Mouse (Mus musculus) intestine, embryonic 16.5 days (tissue): Measurements from ENCODE around the gene Grk3. TPM values are rescaled to one million over a fixed set of nuclear protein-coding genes. Genes with fewer than 3 reads are reported as not detected.
A peak's percentile ranks its signal among the peaks of the same experiment; 100 is the strongest.

Experiments
- ATAC-seq: fragments of 200-750 bp; cut with Nextera tagmentation; 2 replicates; pipeline ENCODE4 v1.8.0; 2017; ENCODE audit warnings: moderate TSS enrichment, moderate library complexity
- H3K27ac ChIP-seq: fragments of 300-500 bp; sonication (generic); 2 replicates; pipeline ENCODE4 v1.5.1; 2014; ENCODE audit warnings: mild to moderate bottlenecking, low read length
- H3K27me3 ChIP-seq: fragments of 300-500 bp; sonication (generic); replicated peaks from 2 replicates; pipeline ENCODE4 v1.6.1; 2014; ENCODE audit warnings: low read length, control low read depth, mixed read lengths; ENCODE audit not compliant: control insufficient read depth, insufficient read depth
- H3K36me3 ChIP-seq: fragments of 300-500 bp; sonication (generic); 2 replicates; pipeline ENCODE4 v1.6.1; 2014; ENCODE audit warnings: low read length, control low read depth; ENCODE audit not compliant: control insufficient read depth, insufficient read depth
- H3K4me1 ChIP-seq: fragments of 300-500 bp; sonication (generic); 2 replicates; pipeline ENCODE4 v1.6.1; 2014; ENCODE audit warnings: low read length, control low read depth, mixed read lengths; ENCODE audit not compliant: control insufficient read depth, insufficient read depth
- H3K4me2 ChIP-seq: fragments of 300-500 bp; sonication (generic); 2 replicates; pipeline ENCODE4 v1.6.1; 2014; ENCODE audit warnings: low read depth, low read length, control low read depth
- H3K4me3 ChIP-seq: fragments of 300-500 bp; sonication (generic); 2 replicates; pipeline ENCODE4 v1.5.1; 2014; ENCODE audit warnings: mild to moderate bottlenecking, low read length
- H3K9ac ChIP-seq: fragments of 300-500 bp; sonication (generic); 2 replicates; pipeline ENCODE4 v1.6.1; 2014; ENCODE audit warnings: low read depth, low read length
- H3K9me3 ChIP-seq: fragments of 300-500 bp; sonication (generic); 2 replicates; pipeline ENCODE4 v1.6.1; 2016; ENCODE audit warnings: low read length, control low read depth; ENCODE audit not compliant: control insufficient read depth
- WGBS: fragments of 180-500 bp; shearing (Covaris S2); extraction: QIAGEN DNeasy Blood & Tissue Kit; methylation state at CpG from one replicate; pipeline ENCODE4 v1.1.7; 2014; 5-methylcytosine and 5-hydroxymethylcytosine counted together
- polyA plus RNA-seq: library from polyadenylated mRNA; unstranded; fragments of >200 nt; fragmentation: Nextera tagmentation; extraction: Ambion mirVana; gene quantifications from 2 replicates; pipeline ENCODE4 v1.2.1, GENCODE M21; 2015

Gene Grk3
- polyA plus RNA-seq, 1 experiment from 2014 or later: 11.9 TPM

DNA sequence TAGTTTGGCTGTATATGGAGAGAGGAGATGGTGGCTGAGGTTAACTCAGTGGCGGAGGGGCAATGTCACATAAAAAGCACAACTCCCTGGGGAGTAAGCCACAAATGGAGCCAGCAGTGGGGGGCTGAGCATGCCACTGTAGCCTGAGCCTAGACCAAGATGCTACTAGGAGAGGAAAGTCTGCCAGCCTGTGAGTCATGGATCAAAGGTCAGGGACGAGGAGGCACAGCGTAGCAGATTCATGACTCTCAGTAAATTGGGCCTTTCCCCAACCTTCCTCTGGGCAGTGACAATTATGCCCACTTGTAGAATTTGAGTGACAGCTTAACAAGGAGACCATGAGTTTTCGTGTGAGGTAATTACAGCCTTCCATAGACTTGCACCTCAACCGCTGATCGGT, 33.7 kb downstream of the Grk3 start:
- ATAC-seq: 0 out of 2 replicates have a peak, but pooled peaks have one; percentile 38
- H3K27ac ChIP-seq: no peak overlapping the region
- H3K4me1 ChIP-seq: 0 out of 2 replicates have a peak, but pooled peaks cover 4% of the 10 kb centered on the region
- H3K4me2 ChIP-seq: no peak overlapping the region
- no peak overlapping the region for H3K4me3 ChIP-seq
- 66% methylated on average over 6 of the region's 6 CpGs for WGBS
- no peaks in the 10 kb centered on the region for H3K27me3 ChIP-seq
- H3K9ac ChIP-seq: no peak overlapping the region
- no peaks in the 10 kb centered on the region for H3K9me3 ChIP-seq
- H3K36me3 ChIP-seq: no peaks in the 10 kb centered on the region

DNA sequence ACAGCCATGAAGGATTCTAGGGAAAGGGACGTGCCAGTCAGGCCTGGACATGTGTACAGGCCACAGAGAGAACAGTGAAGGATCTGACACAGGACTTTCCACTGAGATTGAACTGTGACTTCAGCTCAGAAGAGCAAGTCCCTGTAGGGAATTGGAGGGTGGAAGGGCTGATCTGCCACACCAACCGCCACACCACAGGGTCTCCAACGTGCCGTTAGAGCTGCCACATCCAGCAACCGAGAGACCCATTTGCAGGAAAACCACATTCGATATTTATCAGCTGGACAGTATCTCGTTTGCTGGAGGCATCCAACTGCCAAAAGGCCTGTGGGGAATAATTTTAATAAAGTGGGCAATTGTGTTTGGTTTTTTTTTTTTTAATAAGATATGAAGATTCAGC, 35.9 kb downstream of the Grk3 start:
- Histone ChIP-seq H3K36me3 (no peaks in the 10 kb centered on the region), H3K4me3 (no peak overlapping the region), H3K4me2 (no peak overlapping the region), H3K9ac (no peak overlapping the region), H3K27ac (no peak overlapping the region), H3K9me3 (no peaks in the 10 kb centered on the region), H3K4me1 (0 out of 2 replicates have a peak, but pooled peaks cover 4% of the 10 kb centered on the region), H3K27me3 (no peaks in the 10 kb centered on the region)
- WGBS: 90% methylated on average over 7 of the region's 7 CpGs
- ATAC-seq: no peak

DNA sequence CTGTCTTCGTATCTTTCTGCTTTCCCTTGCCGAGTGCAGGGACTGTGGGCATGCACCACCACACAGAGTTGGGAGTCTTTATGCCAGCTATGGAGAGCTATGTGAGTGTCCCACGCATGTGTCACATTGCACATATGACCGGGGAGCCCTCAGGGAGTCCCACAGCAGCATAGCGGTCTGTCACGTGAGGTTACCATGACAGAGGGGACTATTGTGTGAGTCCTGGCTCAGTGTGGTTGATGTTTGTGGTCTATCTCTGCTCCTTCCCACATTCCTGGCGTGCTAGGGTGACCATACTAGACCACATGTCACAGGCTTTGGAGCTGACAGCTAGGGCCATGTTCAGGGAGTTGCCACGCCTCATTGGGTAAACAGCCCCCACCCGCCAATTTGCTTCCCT, 36.4 kb downstream of the Grk3 start:
- Histone ChIP-seq H3K9me3 (no peaks in the 10 kb centered on the region), H3K4me1 (0 out of 2 replicates have a peak, but pooled peaks cover 4% of the 10 kb centered on the region), H3K9ac (no peak overlapping the region), H3K4me3 (no peak overlapping the region), H3K36me3 (no peaks in the 10 kb centered on the region), H3K27me3 (no peaks in the 10 kb centered on the region), H3K4me2 (no peak overlapping the region), H3K27ac (no peak overlapping the region)
- no peak for ATAC-seq
- WGBS: 83% methylated on average over 9 of the region's 9 CpGs

DNA sequence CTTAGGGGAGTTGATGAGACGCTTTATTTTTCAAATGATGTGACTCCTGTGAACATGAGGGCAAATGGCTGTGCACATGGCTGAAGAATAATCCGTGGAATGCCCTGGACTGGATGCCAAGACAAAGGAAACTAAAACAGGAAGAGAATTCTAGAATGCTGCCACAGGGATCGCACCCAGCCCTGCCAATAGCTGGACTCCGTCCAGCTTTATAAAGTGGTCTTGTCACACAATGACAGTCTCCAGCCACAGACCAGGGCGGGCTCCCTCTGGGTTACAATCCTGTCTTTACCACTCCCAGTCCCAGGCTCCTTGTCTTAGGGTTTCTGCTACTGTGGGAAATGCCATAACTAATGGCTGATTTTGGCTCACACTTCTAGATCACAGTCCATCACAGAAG, 38.5 kb downstream of the Grk3 start:
- 60% methylated on average over 5 of the region's 5 CpGs for WGBS
- Histone ChIP-seq H3K36me3 (no peaks in the 10 kb centered on the region), H3K4me2 (no peak overlapping the region), H3K4me3 (no peak overlapping the region), H3K9ac (no peak overlapping the region), H3K27ac (no peak overlapping the region), H3K27me3 (no peaks in the 10 kb centered on the region), H3K9me3 (no peaks in the 10 kb centered on the region), H3K4me1 (peaks cover 16% of the 10 kb centered on the region)
- ATAC-seq: no peak

DNA sequence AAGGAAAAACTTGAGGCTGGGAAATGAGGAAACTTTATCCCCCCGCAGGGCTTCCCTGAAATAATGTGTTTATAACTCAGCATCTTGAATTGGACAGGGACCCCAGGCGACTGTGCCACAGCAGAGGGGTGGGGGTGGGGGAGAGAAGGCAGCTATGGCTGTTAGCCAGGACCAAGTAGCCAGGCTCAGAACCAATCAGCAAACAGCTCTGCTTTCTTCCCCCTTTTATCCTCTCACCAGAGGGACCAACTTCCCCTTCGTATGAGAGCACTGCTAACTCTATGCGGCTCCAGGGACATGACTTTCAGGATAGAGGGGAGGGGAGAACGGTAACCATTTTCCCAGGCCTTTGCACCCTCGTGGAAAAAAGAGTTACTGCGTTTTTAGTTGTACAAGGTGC, 42.0 kb downstream of the Grk3 start:
- Histone ChIP-seq H3K9me3 (no peaks in the 10 kb centered on the region), H3K27ac (no peak overlapping the region), H3K36me3 (no peaks in the 10 kb centered on the region), H3K4me1 (peaks cover 17% of the 10 kb centered on the region), H3K4me2 (no peak overlapping the region), H3K27me3 (no peaks in the 10 kb centered on the region), H3K4me3 (no peak overlapping the region), H3K9ac (no peak overlapping the region)
- WGBS: 45% methylated on average over 7 of the region's 7 CpGs
- no peak for ATAC-seq

DNA sequence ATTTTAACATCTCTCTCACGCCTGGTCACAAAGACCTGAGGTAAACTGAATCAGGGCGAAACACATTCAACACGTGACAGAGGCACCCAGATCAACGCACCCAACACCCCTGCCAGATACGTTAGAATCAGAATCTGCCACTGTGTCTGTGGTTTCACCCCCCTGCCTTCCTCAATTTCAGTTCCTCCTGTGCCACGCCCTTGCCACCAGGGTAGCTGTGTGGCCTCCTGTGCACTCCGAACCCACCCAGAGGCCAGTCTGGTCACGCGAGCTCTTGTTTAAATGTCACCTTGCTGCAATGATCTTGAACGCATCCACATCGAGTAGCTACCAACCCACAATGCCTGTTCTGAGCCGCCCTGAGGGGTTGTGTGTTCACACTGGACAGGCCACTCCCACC, 43.3 kb downstream of the Grk3 start:
- no peaks in the 10 kb centered on the region for H3K27me3 ChIP-seq
- 81% methylated on average over 12 of the region's 12 CpGs for WGBS
- no peaks in the 10 kb centered on the region for H3K9me3 ChIP-seq
- H3K4me1 ChIP-seq: peaks cover 17% of the 10 kb centered on the region
- H3K9ac ChIP-seq: no peak overlapping the region
- no peak overlapping the region for H3K4me3 ChIP-seq
- no peak overlapping the region for H3K27ac ChIP-seq
- ATAC-seq: no peak
- no peaks in the 10 kb centered on the region for H3K36me3 ChIP-seq
- no peak overlapping the region for H3K4me2 ChIP-seq

DNA sequence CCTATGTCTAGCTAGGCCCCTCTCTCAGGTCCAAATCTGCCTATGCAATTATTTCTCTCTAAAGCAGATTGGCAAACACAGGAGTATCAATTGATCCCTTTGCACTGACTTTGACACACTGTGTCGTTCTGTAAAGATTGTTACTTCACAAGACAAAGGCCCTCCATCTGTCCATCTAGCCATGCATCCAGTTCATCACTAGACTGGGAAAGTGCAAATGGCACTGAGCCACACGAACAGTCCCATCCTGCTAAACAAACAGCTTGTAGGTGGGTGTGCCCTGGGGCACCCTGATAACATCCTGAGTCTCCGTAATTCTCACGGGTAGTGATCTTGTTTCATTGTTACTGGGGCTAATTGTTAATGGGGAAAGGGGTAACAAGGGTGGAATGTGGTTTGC, 52.1 kb downstream of the Grk3 start:
- no peak overlapping the region for H3K4me2 ChIP-seq
- no peaks in the 10 kb centered on the region for H3K27me3 ChIP-seq
- H3K4me1 ChIP-seq: peaks cover 10% of the 10 kb centered on the region; the same call in 1 of the 2 replicates
- H3K4me3 ChIP-seq: no peak overlapping the region
- no peak for ATAC-seq
- H3K36me3 ChIP-seq: no peaks in the 10 kb centered on the region
- H3K9ac ChIP-seq: no peak overlapping the region
- no peak overlapping the region for H3K27ac ChIP-seq
- H3K9me3 ChIP-seq: no peaks in the 10 kb centered on the region
- 48% methylated on average over 4 of the region's 4 CpGs for WGBS

DNA sequence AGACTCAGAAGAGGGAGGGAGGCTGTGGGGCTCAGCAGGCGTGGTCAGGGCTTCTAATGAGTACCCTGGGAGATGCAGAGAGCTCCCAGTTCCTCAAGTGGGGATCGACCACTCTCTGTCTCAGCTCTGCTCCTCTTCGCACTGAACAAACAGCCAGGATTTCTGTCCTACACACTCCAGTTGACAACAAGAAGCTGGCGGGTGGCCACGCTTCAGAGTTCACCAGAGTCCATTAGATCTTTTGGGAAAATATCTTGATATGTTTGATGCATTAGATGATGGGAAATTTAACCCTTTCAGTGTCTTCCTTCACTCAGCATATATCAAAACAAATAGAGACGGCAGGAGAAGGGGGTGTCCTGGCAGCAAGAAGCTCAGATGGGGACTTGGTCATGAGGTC, 53.4 kb downstream of the Grk3 start:
- Histone ChIP-seq H3K4me1 (peaks cover 10% of the 10 kb centered on the region; the same call in 1 of the 2 replicates), H3K9ac (no peak overlapping the region), H3K27ac (no peak overlapping the region), H3K4me3 (no peak overlapping the region), H3K9me3 (no peaks in the 10 kb centered on the region), H3K36me3 (no peaks in the 10 kb centered on the region), H3K4me2 (no peak overlapping the region), H3K27me3 (no peaks in the 10 kb centered on the region)
- ATAC-seq: no peak
- 78% methylated on average over 6 of the region's 6 CpGs for WGBS

DNA sequence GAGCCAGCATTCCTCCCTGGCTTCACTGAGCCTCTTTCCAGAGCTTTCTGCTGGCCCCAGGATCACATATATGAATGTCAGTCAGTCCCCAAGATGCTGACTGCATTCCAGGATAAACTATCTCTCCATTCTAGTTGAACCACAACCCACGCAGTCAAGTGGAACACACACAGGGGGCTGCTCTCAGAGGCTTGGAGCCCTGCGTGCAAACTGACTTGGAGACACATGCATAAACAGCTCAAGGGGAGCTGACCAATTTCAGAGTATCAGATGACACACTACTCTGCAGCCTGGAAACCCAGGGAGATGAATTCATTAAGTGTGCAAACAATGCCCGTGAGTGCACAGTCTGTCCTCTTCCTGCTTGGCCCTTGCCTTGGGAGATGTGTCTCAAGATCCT, 54.7 kb downstream of the Grk3 start:
- Histone ChIP-seq H3K4me1 (peaks cover 10% of the 10 kb centered on the region; the same call in 1 of the 2 replicates), H3K36me3 (no peaks in the 10 kb centered on the region), H3K27me3 (no peaks in the 10 kb centered on the region), H3K4me2 (no peak overlapping the region), H3K9ac (no peak overlapping the region), H3K27ac (peak overlapping the region; percentile 38; the same call in 1 of the 2 replicates), H3K9me3 (no peaks in the 10 kb centered on the region), H3K4me3 (no peak overlapping the region)
- peak; percentile 48; the same call in 1 of the 2 replicates for ATAC-seq
- 30% methylated on average over 3 of the region's 3 CpGs for WGBS

DNA sequence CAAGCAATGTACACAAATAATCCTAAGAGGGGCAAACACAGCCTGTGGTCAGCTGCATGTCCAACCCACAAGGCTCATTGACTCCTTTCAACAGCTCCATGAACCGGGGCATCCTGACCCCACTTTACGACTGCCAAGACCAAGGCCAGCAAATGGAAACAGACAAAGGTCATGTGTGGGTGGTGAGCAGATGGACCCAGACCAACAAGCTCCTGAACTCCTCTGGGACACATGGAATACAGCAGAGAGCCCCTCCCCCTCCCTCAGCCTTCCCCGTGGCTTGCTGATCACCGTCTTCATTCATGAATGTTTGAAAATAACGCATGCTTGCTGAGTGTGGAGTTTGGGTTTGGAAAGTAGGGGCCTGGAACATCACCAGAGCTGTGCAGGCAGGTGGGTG, 57.3 kb downstream of the Grk3 start:
- H3K9ac ChIP-seq: no peak overlapping the region
- H3K36me3 ChIP-seq: no peaks in the 10 kb centered on the region
- no peaks in the 10 kb centered on the region for H3K27me3 ChIP-seq
- no peak overlapping the region for H3K4me3 ChIP-seq
- no peaks in the 10 kb centered on the region for H3K9me3 ChIP-seq
- no peak overlapping the region for H3K27ac ChIP-seq
- H3K4me2 ChIP-seq: no peak overlapping the region
- WGBS: 48% methylated on average over 5 of the region's 5 CpGs
- no peak for ATAC-seq
- H3K4me1 ChIP-seq: peaks cover 10% of the 10 kb centered on the region; the same call in 1 of the 2 replicates
